Mouse (Mus musculus) lung, postnatal 0 days (tissue): ENCODE measurements at regions not wholly inside any gene's neighbourhood (a gene's known extent, or its start where the extent isn't known, plus 50 kb on each side); places are given as distances from the start of the nearest gene placed in this dataset.

Experiments
- CTCF ChIP-seq: IDR thresholded peaks from 2 replicates; pipeline ENCODE4 v1.5.1; 2016; ENCODE audit warnings: antibody characterized with exemption, mild to moderate bottlenecking
- EP300 ChIP-seq: IDR thresholded peaks from 2 replicates; pipeline ENCODE4 v1.6.1; 2016; ENCODE audit warnings: antibody characterized with exemption, mild to moderate bottlenecking, control low read depth

- TF ChIP-seq CTCF = no peak
- TF ChIP-seq EP300 = peak; percentile 46
These were observed 208.0 kb upstream of the Thbs1 start for GRCm38 (mm10) chr2:117903705-117904104.
